Mouse (Mus musculus) bone marrow macrophage, adult 2 months (primary cell): ENCODE results near the gene Slc17a5.

Experiments
- CTCF ChIP-seq: IDR thresholded peaks from 2 replicates; pipeline ENCODE4 v1.5.1; 2012; ENCODE audit warnings: low read depth, mild to moderate bottlenecking, low read length, moderate library complexity
- POLR2A ChIP-seq: IDR thresholded peaks from 2 replicates; pipeline ENCODE4 v1.6.1; 2012; ENCODE audit warnings: mild to moderate bottlenecking, low read depth, low read length, borderline replicate concordance

DNA sequence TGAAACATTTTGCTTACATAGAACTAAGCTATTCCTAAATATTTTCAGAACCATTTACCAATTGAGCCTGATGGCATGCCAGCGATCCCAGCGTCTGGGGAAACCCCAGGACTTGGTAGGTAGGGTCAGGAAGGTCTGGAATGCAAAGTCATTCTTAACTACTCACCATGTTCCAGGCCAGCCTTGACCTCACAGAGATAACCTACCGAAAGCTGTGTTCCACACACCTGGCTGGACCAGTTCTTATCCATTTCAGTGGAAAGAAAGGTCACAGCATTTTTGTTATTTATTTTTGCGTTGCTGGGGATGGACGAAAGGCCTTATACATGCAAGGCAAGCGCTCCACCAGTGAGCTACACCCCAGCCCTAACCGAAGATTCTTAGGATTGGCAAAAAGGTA, 53.2 kb downstream of the Slc17a5 start:
- no peak for TF ChIP-seq POLR2A
- TF ChIP-seq CTCF, result no peak
